Mouse (Mus musculus) ES-Bruce4 (cell line): Measurements from ENCODE around the gene Ccl7.

ENCODE experiments used
- CTCF ChIP-seq: IDR thresholded peaks from one replicate; pipeline ENCODE4 v1.8.1; 2011; ENCODE audit warnings: low read depth, low read length
- EP300 ChIP-seq: IDR thresholded peaks from 2 replicates; pipeline ENCODE4 v1.6.1; 2011; ENCODE audit warnings: low read depth, low read length; ENCODE audit not compliant: insufficient read depth
- POLR2A ChIP-seq: IDR thresholded peaks from one replicate; pipeline ENCODE4 v1.8.1; 2011; ENCODE audit warnings: low read length; ENCODE audit not compliant: insufficient read depth

- no peak for TF ChIP-seq CTCF
- no peak for TF ChIP-seq EP300
- no peak for TF ChIP-seq POLR2A
Observed at GRCm38 (mm10) chr11:81997085-81997484, 48.4 kb upstream of the Ccl7 start.
